Mouse (Mus musculus) myocyte (in vitro differentiated cells): ENCODE measurements at regions not wholly inside any gene's neighbourhood (a gene's known extent, or its start where the extent isn't known, plus 50 kb on each side); places are given as distances from the start of the nearest gene placed in this dataset.

Source experiments
- CEBPB ChIP-seq: IDR thresholded peaks from 2 replicates; pipeline ENCODE4 v1.6.1; 2011; ENCODE audit warnings: mild to moderate bottlenecking, moderate library complexity; ENCODE audit not compliant: poor library complexity, insufficient read depth, severe bottlenecking
- E2F4 ChIP-seq: IDR thresholded peaks from one replicate; pipeline ENCODE4 v1.6.1; 2011; ENCODE audit warnings: mild to moderate bottlenecking, control low read depth, moderate library complexity; ENCODE audit not compliant: insufficient read depth
- MAX ChIP-seq: IDR thresholded peaks from one replicate; pipeline ENCODE4 v1.6.1; 2011; ENCODE audit warnings: low read depth, mild to moderate bottlenecking, control low read depth
- MYOD1 ChIP-seq, 3 experiments: IDR thresholded peaks; one replicate each; pipeline ENCODE4 v1.6.1; 2011; ENCODE audit warnings: control low read depth in 2 of 3, low read depth in 2 of 3, mild to moderate bottlenecking in 2 of 3, moderate library complexity in 1 of 3; ENCODE audit not compliant: insufficient read length in 2 of 3, control insufficient read depth in 1 of 3
- MYOG ChIP-seq, 3 experiments: IDR thresholded peaks; one replicate each; pipeline ENCODE4 v1.6.1; 2011; ENCODE audit warnings: control low read depth in 2 of 3, low read depth in 2 of 3, mild to moderate bottlenecking in 2 of 3; ENCODE audit not compliant: insufficient read length in 2 of 3, control insufficient read depth in 1 of 3, insufficient read depth in 1 of 3
- POLR2A ChIP-seq: IDR thresholded peaks from one replicate; pipeline ENCODE4 v1.6.1; 2011; ENCODE audit warnings: low read depth, mild to moderate bottlenecking, control low read depth, moderate library complexity; ENCODE audit not compliant: insufficient read length
- POLR2AphosphoS2 ChIP-seq: IDR thresholded peaks from one replicate; pipeline ENCODE4 v1.6.1; 2011; ENCODE audit warnings: low read depth, control low read depth; ENCODE audit not compliant: insufficient read length
- REST ChIP-seq: IDR thresholded peaks from one replicate; pipeline ENCODE4 v1.6.1; 2011; ENCODE audit warnings: mild to moderate bottlenecking, control low read depth, moderate library complexity; ENCODE audit not compliant: insufficient read depth, insufficient read length
- SRF ChIP-seq: IDR thresholded peaks from one replicate; pipeline ENCODE4 v1.6.1; 2011; ENCODE audit warnings: low read depth; ENCODE audit not compliant: control insufficient read depth, insufficient read length
- TCF12 ChIP-seq: IDR thresholded peaks from one replicate; pipeline ENCODE4 v1.6.1; 2011; ENCODE audit warnings: mild to moderate bottlenecking, control low read depth; ENCODE audit not compliant: poor library complexity, insufficient read depth, severe bottlenecking
- TCF3 ChIP-seq: IDR thresholded peaks from one replicate; pipeline ENCODE4 v1.6.1; 2011; ENCODE audit warnings: low read depth, control low read depth; ENCODE audit not compliant: insufficient read length
- USF1 ChIP-seq: IDR thresholded peaks from one replicate; pipeline ENCODE4 v1.6.1; 2011; ENCODE audit warnings: low read depth, mild to moderate bottlenecking, control low read depth, moderate library complexity

DNA sequence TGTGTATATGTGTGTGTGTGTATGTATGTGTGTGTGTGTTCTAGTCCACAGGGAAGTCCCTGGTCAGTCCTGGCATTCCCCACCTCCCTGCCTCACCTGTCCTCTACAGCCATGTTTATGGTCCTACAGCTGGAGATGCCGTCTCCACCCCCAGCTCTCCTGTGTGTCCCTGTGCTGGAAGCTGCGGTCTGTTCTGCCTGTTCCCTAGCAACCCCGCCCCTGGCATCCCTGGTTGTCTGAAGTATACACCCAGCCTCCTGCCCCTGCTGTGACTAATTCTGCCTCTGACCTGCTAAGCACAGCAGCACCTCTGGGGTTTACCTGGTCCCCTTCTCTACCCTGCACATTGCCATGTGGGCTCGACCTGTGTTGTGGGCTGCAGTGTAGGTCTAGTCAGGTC is 66.8 kb downstream of the Tpra1 start:
- TF ChIP-seq MAX, result no peak
- no peak for TF ChIP-seq POLR2AphosphoS2
- TF ChIP-seq MYOD1 (IDR thresholded peaks at IDR 0.05; ENCODE audit: control insufficient read depth in 1 of 3, insufficient read length in 2 of 3, low read depth in 2 of 3), result no peak
- no peak for TF ChIP-seq POLR2A
- no peak for TF ChIP-seq E2F4
- TF ChIP-seq MYOG (IDR thresholded peaks at IDR 0.05; ENCODE audit: control insufficient read depth in 1 of 3, insufficient read depth in 1 of 3, insufficient read length in 2 of 3, low read depth in 2 of 3), result no peak
- TF ChIP-seq USF1, result no peak
- no peak for TF ChIP-seq TCF12
- no peak for TF ChIP-seq CEBPB
- no peak for TF ChIP-seq SRF
- no peak for TF ChIP-seq TCF3
- TF ChIP-seq REST, result no peak
